Mouse (Mus musculus): ENCODE results near the gene Htr3b. TPM values are rescaled to one million over a fixed set of nuclear protein-coding genes. Genes with fewer than 3 reads are reported as not detected.
A peak's percentile ranks its signal among the peaks of the same experiment; 100 is the strongest.
"Not testable (repeated sequence)": the region's sequence is repeated elsewhere in the genome, so short reads cannot be mapped to it uniquely, and the experiment has no call there.

Htr3b gene
- total RNA-seq (2017): not detected in 2 replicates

- ATAC-seq (replicated peaks in 1 of 2; ENCODE audit: insufficient read depth in 1 of 2, low FRiP score in 2 of 2, low TSS enrichment in 1 of 2, low read depth in 1 of 2, poor library complexity in 2 of 2, severe bottlenecking in 2 of 2): peak; percentile 45 to 49; a peak in 2 of 4 replicates
Measured at GRCm38 (mm10) chr9:48964587-48965040, at the start of gene Htr3b. TSS of gene Htr3b (minus strand) at chr9:48964990.

GRCm38 (mm10) chr9:48999256-48999655, 34.5 kb upstream of the Htr3b start:
- no peak for ATAC-seq (replicated peaks in 1 of 2; ENCODE audit: insufficient read depth in 1 of 2, low FRiP score in 2 of 2, low TSS enrichment in 1 of 2, low read depth in 1 of 2, poor library complexity in 2 of 2, severe bottlenecking in 2 of 2)

- no peak for ATAC-seq (replicated peaks in 1 of 2; ENCODE audit: insufficient read depth in 1 of 2, low FRiP score in 2 of 2, low TSS enrichment in 1 of 2, low read depth in 1 of 2, poor library complexity in 2 of 2, severe bottlenecking in 2 of 2)
Measured at GRCm38 (mm10) chr9:48995735-48996134, 30.9 kb upstream of the Htr3b start.

GRCm38 (mm10) chr9:48994779-48995178, 30.0 kb upstream of the Htr3b start:
- no peak for ATAC-seq (replicated peaks in 1 of 2; ENCODE audit: insufficient read depth in 1 of 2, low FRiP score in 2 of 2, low TSS enrichment in 1 of 2, low read depth in 1 of 2, poor library complexity in 2 of 2, severe bottlenecking in 2 of 2)

- no peak for ATAC-seq (replicated peaks in 1 of 2; ENCODE audit: insufficient read depth in 1 of 2, low FRiP score in 2 of 2, low TSS enrichment in 1 of 2, low read depth in 1 of 2, poor library complexity in 2 of 2, severe bottlenecking in 2 of 2)
Measured at GRCm38 (mm10) chr9:48991671-48992070, 26.9 kb upstream of the Htr3b start.

- no peak for ATAC-seq (replicated peaks in 1 of 2; ENCODE audit: insufficient read depth in 1 of 2, low FRiP score in 2 of 2, low TSS enrichment in 1 of 2, low read depth in 1 of 2, poor library complexity in 2 of 2, severe bottlenecking in 2 of 2)
Measured at GRCm38 (mm10) chr9:48987201-48988101, 22.7 kb upstream of the Htr3b start.

GRCm38 (mm10) chr9:48986616-48987141, 21.9 kb upstream of the Htr3b start:
- no peak for ATAC-seq (replicated peaks in 1 of 2; ENCODE audit: insufficient read depth in 1 of 2, low FRiP score in 2 of 2, low TSS enrichment in 1 of 2, low read depth in 1 of 2, poor library complexity in 2 of 2, severe bottlenecking in 2 of 2)

GRCm38 (mm10) chr9:48985708-48986088, 20.9 kb upstream of the Htr3b start:
- ATAC-seq (replicated peaks in 1 of 2; ENCODE audit: insufficient read depth in 1 of 2, low FRiP score in 2 of 2, low TSS enrichment in 1 of 2, low read depth in 1 of 2, poor library complexity in 2 of 2, severe bottlenecking in 2 of 2): no peak

- peak; percentile 88 to 94 for ATAC-seq (replicated peaks in 1 of 2; ENCODE audit: insufficient read depth in 1 of 2, low FRiP score in 2 of 2, low TSS enrichment in 1 of 2, low read depth in 1 of 2, poor library complexity in 2 of 2, severe bottlenecking in 2 of 2)
Measured at GRCm38 (mm10) chr9:48984845-48985707, 20.3 kb upstream of the Htr3b start, which contains the start of gene Usp28. TSS of gene Usp28 (plus strand) at chr9:48985375.

- peak in 1 of 2 experiments; percentile 9; a peak in 2 of 4 replicates for ATAC-seq (replicated peaks in 1 of 2; ENCODE audit: insufficient read depth in 1 of 2, low FRiP score in 2 of 2, low TSS enrichment in 1 of 2, low read depth in 1 of 2, poor library complexity in 2 of 2, severe bottlenecking in 2 of 2)
Measured at GRCm38 (mm10) chr9:48984320-48984844, 19.6 kb upstream of the Htr3b start.

GRCm38 (mm10) chr9:48983801-48984200, 19.0 kb upstream of the Htr3b start:
- ATAC-seq (replicated peaks in 1 of 2; ENCODE audit: insufficient read depth in 1 of 2, low FRiP score in 2 of 2, low TSS enrichment in 1 of 2, low read depth in 1 of 2, poor library complexity in 2 of 2, severe bottlenecking in 2 of 2): not testable (repeated sequence)

- no peak for ATAC-seq (replicated peaks in 1 of 2; ENCODE audit: insufficient read depth in 1 of 2, low FRiP score in 2 of 2, low TSS enrichment in 1 of 2, low read depth in 1 of 2, poor library complexity in 2 of 2, severe bottlenecking in 2 of 2)
Measured at GRCm38 (mm10) chr9:48981827-48982226, 17.0 kb upstream of the Htr3b start.

GRCm38 (mm10) chr9:48980781-48981180, 16.0 kb upstream of the Htr3b start:
- no peak for ATAC-seq (replicated peaks in 1 of 2; ENCODE audit: insufficient read depth in 1 of 2, low FRiP score in 2 of 2, low TSS enrichment in 1 of 2, low read depth in 1 of 2, poor library complexity in 2 of 2, severe bottlenecking in 2 of 2)

GRCm38 (mm10) chr9:48980371-48980770, 15.6 kb upstream of the Htr3b start:
- ATAC-seq (replicated peaks in 1 of 2; ENCODE audit: insufficient read depth in 1 of 2, low FRiP score in 2 of 2, low TSS enrichment in 1 of 2, low read depth in 1 of 2, poor library complexity in 2 of 2, severe bottlenecking in 2 of 2): no peak

- ATAC-seq (replicated peaks in 1 of 2; ENCODE audit: insufficient read depth in 1 of 2, low FRiP score in 2 of 2, low TSS enrichment in 1 of 2, low read depth in 1 of 2, poor library complexity in 2 of 2, severe bottlenecking in 2 of 2): no peak
Measured at GRCm38 (mm10) chr9:48976661-48977355, 12.0 kb upstream of the Htr3b start.

- peak in 1 of 2 experiments; percentile 60; a peak in 1 of 4 replicates for ATAC-seq (replicated peaks in 1 of 2; ENCODE audit: insufficient read depth in 1 of 2, low FRiP score in 2 of 2, low TSS enrichment in 1 of 2, low read depth in 1 of 2, poor library complexity in 2 of 2, severe bottlenecking in 2 of 2)
Measured at GRCm38 (mm10) chr9:48972494-48972893, 7.7 kb upstream of the Htr3b start.

- ATAC-seq (replicated peaks in 1 of 2; ENCODE audit: insufficient read depth in 1 of 2, low FRiP score in 2 of 2, low TSS enrichment in 1 of 2, low read depth in 1 of 2, poor library complexity in 2 of 2, severe bottlenecking in 2 of 2): no peak
Measured at GRCm38 (mm10) chr9:48962131-48962530, 2.7 kb downstream of the Htr3b start.
